Mouse (Mus musculus): ENCODE measurements around the gene Rpl38.
A peak's percentile ranks its signal among the peaks of the same experiment; 100 is the strongest.

GRCm38 (mm10) chr11:114675341-114675825, 7.1 kb downstream of the Rpl38 start, which contains the start of gene Ttyh2:
- no peak for TF ChIP-seq CTCF (IDR thresholded peaks at IDR 0.05; ENCODE audit: extremely low read depth, insufficient read length, insufficient replicate concordance, low read depth, low read length)
- TF ChIP-seq POLR2A (IDR thresholded peaks at IDR 0.05; ENCODE audit: low read depth, low read length) = peak; percentile 87

All from small intestine, adult 2 months (tissue).